18 mouse cellular contexts compared by ENCODE assay signal in genomic region chr9:103116941-103117340, GRCm38 (mm10). TPM values are rescaled to one million over a fixed set of nuclear protein-coding genes. Genes with fewer than 3 reads are reported as not detected.
DNase-seq lines count a peak whose midpoint lies in the region; ATAC-seq and TF ChIP-seq lines count a peak whose summit lies in the region.
"Had no signal": no experiment of that assay in that cellular context is flagged by ENCODE, and none has a peak within 500 bp of the region (broad histone marks: within the 10 kb centered on the region; RNA-seq: fewer than 3 reads in every experiment).

No protein-coding gene starts in this region.

- peaks cover 56% of the 10 kb centered on the region for H3K4me1 ChIP-seq in forebrain, embryonic 13.5 days
- H3K4me1 ChIP-seq in forebrain, embryonic 14.5 days (ENCODE audit: control insufficient read depth, insufficient read depth, low read length): peaks cover 20% of the 10 kb centered on the region
- H3K4me1 ChIP-seq in midbrain, embryonic 11.5 days (ENCODE audit: control insufficient read depth, insufficient read depth, low read length): peaks cover 26% of the 10 kb centered on the region
- peaks cover 22% of the 10 kb centered on the region; the same call in 1 of the 2 replicates for H3K4me1 ChIP-seq in midbrain, postnatal 0 days (ENCODE audit: insufficient read depth, low read length)
- peaks cover 65% of the 10 kb centered on the region for H3K4me1 ChIP-seq in hindbrain, embryonic 14.5 days (replicated peaks; ENCODE audit: control insufficient read depth, insufficient read depth, low read length)
- H3K4me1 ChIP-seq in neural tube, embryonic 13.5 days (replicated peaks): peaks cover 92% of the 10 kb centered on the region
- H3K4me1 ChIP-seq in stomach, postnatal 0 days (replicated peaks; ENCODE audit: control insufficient read depth, insufficient read depth): no peaks in the 10 kb centered on the region

- TF ChIP-seq EP300 in stomach, postnatal 0 days (optimal IDR thresholded peaks at IDR 0.05): no peak

- H3K4me3 ChIP-seq in forebrain, embryonic 13.5 days: no peak overlapping the region
- no peak overlapping the region for H3K4me3 ChIP-seq in forebrain, embryonic 14.5 days (ENCODE audit: low read depth, low read length)
- no peak overlapping the region for H3K4me3 ChIP-seq in midbrain, embryonic 11.5 days (ENCODE audit: low read depth, low read length)
- H3K4me3 ChIP-seq in midbrain, postnatal 0 days (ENCODE audit: low read depth, low read length): no peak overlapping the region
- no peak overlapping the region for H3K4me3 ChIP-seq in hindbrain, embryonic 14.5 days (replicated peaks; ENCODE audit: low read length)
- no peak overlapping the region for H3K4me3 ChIP-seq in neural tube, embryonic 13.5 days
- H3K4me3 ChIP-seq in stomach, postnatal 0 days (ENCODE audit: low read depth, low read length): no peak overlapping the region
- H3K4me3 ChIP-seq: heart, embryonic 13.5 days; layer of hippocampus, adult 2 months had no signal

- WGBS in forebrain, embryonic 13.5 days: 89% methylated on average over 4 of the region's 4 CpGs
- 88% methylated on average over 4 of the region's 4 CpGs for WGBS in forebrain, embryonic 14.5 days
- 76% methylated on average over 4 of the region's 4 CpGs for WGBS in midbrain, embryonic 11.5 days
- 71% methylated on average over 4 of the region's 4 CpGs for WGBS in midbrain, postnatal 0 days
- WGBS in hindbrain, embryonic 14.5 days: 74% methylated on average over 4 of the region's 4 CpGs
- 78% methylated on average over 4 of the region's 4 CpGs for WGBS in neural tube, embryonic 13.5 days
- WGBS in stomach, postnatal 0 days: 72% methylated on average over 4 of the region's 4 CpGs

- H3K4me2 ChIP-seq in forebrain, embryonic 13.5 days: no peak overlapping the region
- no peak overlapping the region for H3K4me2 ChIP-seq in forebrain, embryonic 14.5 days (ENCODE audit: low read length)
- no peak overlapping the region for H3K4me2 ChIP-seq in midbrain, embryonic 11.5 days
- H3K4me2 ChIP-seq in midbrain, postnatal 0 days (ENCODE audit: low read depth, low read length, poor library complexity, severe bottlenecking): no peak overlapping the region
- no peak overlapping the region for H3K4me2 ChIP-seq in hindbrain, embryonic 14.5 days (replicated peaks)
- H3K4me2 ChIP-seq in neural tube, embryonic 13.5 days: no peak overlapping the region
- no peak overlapping the region for H3K4me2 ChIP-seq in stomach, postnatal 0 days (replicated peaks; ENCODE audit: low read depth)
- H3K4me2 ChIP-seq: heart, embryonic 13.5 days had no signal

- no peak for TF ChIP-seq CTCF in midbrain, postnatal 0 days (IDR thresholded peaks at IDR 0.05)
- no peak for TF ChIP-seq CTCF in stomach, postnatal 0 days (IDR thresholded peaks at IDR 0.05; ENCODE audit: low read depth)

- no peak overlapping the region for H3K9ac ChIP-seq in forebrain, embryonic 13.5 days
- H3K9ac ChIP-seq in forebrain, embryonic 14.5 days (ENCODE audit: low read length): no peak overlapping the region
- H3K9ac ChIP-seq in midbrain, embryonic 11.5 days (ENCODE audit: low read length): no peak overlapping the region
- no peak overlapping the region for H3K9ac ChIP-seq in midbrain, postnatal 0 days (replicated peaks; ENCODE audit: low read length, poor library complexity, severe bottlenecking)
- no peak overlapping the region for H3K9ac ChIP-seq in hindbrain, embryonic 14.5 days
- H3K9ac ChIP-seq in neural tube, embryonic 13.5 days: no peak overlapping the region
- H3K9ac ChIP-seq in stomach, postnatal 0 days (ENCODE audit: low read length): no peak overlapping the region
- H3K9ac ChIP-seq: forebrain, postnatal 0 days; heart, embryonic 13.5 days had no signal

- no peak for ATAC-seq in forebrain, embryonic 13.5 days
- no peak for ATAC-seq in forebrain, embryonic 14.5 days
- ATAC-seq in midbrain, embryonic 11.5 days (ENCODE audit: low FRiP score): no peak
- ATAC-seq in midbrain, postnatal 0 days (ENCODE audit: low FRiP score): no peak
- no peak for ATAC-seq in hindbrain, embryonic 14.5 days (ENCODE audit: low FRiP score)
- ATAC-seq in neural tube, embryonic 13.5 days (ENCODE audit: low read depth): no peak
- no peak for ATAC-seq in stomach, postnatal 0 days (ENCODE audit: low FRiP score, low TSS enrichment)
- ATAC-seq: forebrain, postnatal 0 days; lung, postnatal 0 days had no signal

- H3K27me3 ChIP-seq in forebrain, embryonic 13.5 days: no peaks in the 10 kb centered on the region
- no peaks in the 10 kb centered on the region for H3K27me3 ChIP-seq in forebrain, embryonic 14.5 days (replicated peaks; ENCODE audit: control insufficient read depth, insufficient read depth, low read length)
- no peaks in the 10 kb centered on the region for H3K27me3 ChIP-seq in midbrain, embryonic 11.5 days (ENCODE audit: control insufficient read depth, insufficient read depth, low read length)
- no peaks in the 10 kb centered on the region for H3K27me3 ChIP-seq in midbrain, postnatal 0 days (ENCODE audit: insufficient read depth, low read length)
- no peaks in the 10 kb centered on the region for H3K27me3 ChIP-seq in hindbrain, embryonic 14.5 days (ENCODE audit: control insufficient read depth, insufficient read depth, low read length)
- no peaks in the 10 kb centered on the region for H3K27me3 ChIP-seq in neural tube, embryonic 13.5 days
- peaks cover 8% of the 10 kb centered on the region for H3K27me3 ChIP-seq in stomach, postnatal 0 days (ENCODE audit: control insufficient read depth, insufficient read depth, low read length)

- H3K27ac ChIP-seq in forebrain, embryonic 13.5 days: peak overlapping the region; percentile 0; the same call in 1 of the 2 replicates
- no peak overlapping the region for H3K27ac ChIP-seq in forebrain, embryonic 14.5 days (ENCODE audit: low read depth, low read length)
- peak overlapping the region; percentile 25; the same call in 1 of the 2 replicates for H3K27ac ChIP-seq in midbrain, embryonic 11.5 days (ENCODE audit: low read depth, low read length)
- H3K27ac ChIP-seq in midbrain, postnatal 0 days (ENCODE audit: low read depth, low read length): no peak overlapping the region
- H3K27ac ChIP-seq in hindbrain, embryonic 14.5 days: peak overlapping the region; percentile 38
- peak overlapping the region; percentile 67 for H3K27ac ChIP-seq in neural tube, embryonic 13.5 days (replicated peaks)
- no peak overlapping the region for H3K27ac ChIP-seq in stomach, postnatal 0 days (replicated peaks)
- H3K27ac ChIP-seq: heart, embryonic 13.5 days; layer of hippocampus, adult 2 months; macrophage had no signal

- H3K9me3 ChIP-seq in forebrain, embryonic 13.5 days (replicated peaks): no peaks in the 10 kb centered on the region
- no peaks in the 10 kb centered on the region for H3K9me3 ChIP-seq in forebrain, embryonic 14.5 days (replicated peaks; ENCODE audit: control insufficient read depth, low read length)
- no peaks in the 10 kb centered on the region for H3K9me3 ChIP-seq in midbrain, embryonic 11.5 days (ENCODE audit: control insufficient read depth, low read length)
- no peaks in the 10 kb centered on the region for H3K9me3 ChIP-seq in midbrain, postnatal 0 days (ENCODE audit: low read length)
- H3K9me3 ChIP-seq in hindbrain, embryonic 14.5 days (ENCODE audit: control insufficient read depth, low read length): no peaks in the 10 kb centered on the region
- no peaks in the 10 kb centered on the region for H3K9me3 ChIP-seq in neural tube, embryonic 13.5 days
- H3K9me3 ChIP-seq in stomach, postnatal 0 days (ENCODE audit: control insufficient read depth, low read length): no peaks in the 10 kb centered on the region
- H3K9me3 ChIP-seq: heart, embryonic 13.5 days had no signal

- DNase-seq in forebrain, embryonic 14.5 days (ENCODE audit: low spot score): no peak
- no peak for DNase-seq in midbrain, embryonic 11.5 days (ENCODE audit: low spot score, missing footprints)
- DNase-seq in midbrain, postnatal 0 days (ENCODE audit: low spot score): no peak
- no peak for DNase-seq in hindbrain, embryonic 14.5 days (ENCODE audit: low spot score)
- no peak for DNase-seq in stomach, postnatal 0 days (ENCODE audit: low spot score)
- DNase-seq: cerebellum, adult 11 months; forebrain, postnatal 0 days; gastrocnemius, postnatal 14 days; heart, adult 18-20 months; heart, postnatal 14 days; kidney, postnatal 25 days; thymus, postnatal 25 days had no signal

- H3K36me3 ChIP-seq in forebrain, embryonic 13.5 days (ENCODE audit: poor library complexity, severe bottlenecking): peaks cover 18% of the 10 kb centered on the region
- H3K36me3 ChIP-seq in forebrain, embryonic 14.5 days (ENCODE audit: control insufficient read depth, insufficient read depth, low read length): peaks cover 11% of the 10 kb centered on the region; the same call in 1 of the 2 replicates
- no peaks in the 10 kb centered on the region for H3K36me3 ChIP-seq in midbrain, embryonic 11.5 days (ENCODE audit: control insufficient read depth, insufficient read depth, low read length)
- 0 out of 2 replicates have a peak, but pooled peaks cover 4% of the 10 kb centered on the region for H3K36me3 ChIP-seq in midbrain, postnatal 0 days (ENCODE audit: insufficient read depth, low read length)
- peaks cover 10% of the 10 kb centered on the region; the same call in 1 of the 2 replicates for H3K36me3 ChIP-seq in hindbrain, embryonic 14.5 days (replicated peaks; ENCODE audit: control insufficient read depth, insufficient read depth)
- H3K36me3 ChIP-seq in neural tube, embryonic 13.5 days: peaks cover 10% of the 10 kb centered on the region; the same call in 1 of the 2 replicates
- no peaks in the 10 kb centered on the region for H3K36me3 ChIP-seq in stomach, postnatal 0 days (ENCODE audit: control insufficient read depth, insufficient read depth, low read length)
- H3K36me3 ChIP-seq: heart, embryonic 13.5 days had no signal

RNA-seq across cellular contexts. Expression of gene Rab6b, which starts 5.4 kb away (rescaled TPM):
- 38.5 TPM in 2 replicates for polyA plus RNA-seq in forebrain, embryonic 13.5 days (2015; fragmentation: Nextera tagmentation; extraction: Ambion mirVana)
- 32.5 and 40.5 TPM in 2 replicates for polyA plus RNA-seq in forebrain, embryonic 14.5 days (2014; fragmentation: Nextera tagmentation; extraction: Ambion mirVana)
- 16.5 and 16.7 TPM in 2 replicates for polyA plus RNA-seq in midbrain, embryonic 11.5 days (2014; fragmentation: Nextera tagmentation; extraction: Ambion mirVana)
- total RNA-seq in midbrain, postnatal 0 days (2014; rRNA removed): 228 and 249 TPM in 2 replicates
- 157 and 162 TPM in 2 replicates for polyA plus RNA-seq in midbrain, postnatal 0 days (2015; fragmentation: Nextera tagmentation; extraction: Ambion mirVana)
- 80.7 and 92.0 TPM in 2 replicates for polyA plus RNA-seq in hindbrain, embryonic 14.5 days (2014; fragmentation: Nextera tagmentation; extraction: Ambion mirVana)
- polyA plus RNA-seq in neural tube, embryonic 13.5 days (2015; fragmentation: Nextera tagmentation; extraction: Ambion mirVana): 82.5 and 86.2 TPM in 2 replicates
- 3.3 and 4.1 TPM in 2 replicates for polyA plus RNA-seq in stomach, postnatal 0 days (2015; fragmentation: Nextera tagmentation; extraction: Ambion mirVana)

Comparison
In these comparisons a context has a peak if more than half of its experiments do, and no peak if none do; other contexts are left out.
1. H3K27ac ChIP-seq: peak in forebrain, embryonic 13.5 days (single experiment), midbrain, embryonic 11.5 days (single experiment), hindbrain, embryonic 14.5 days (single experiment) and neural tube, embryonic 13.5 days (single experiment); none in forebrain, embryonic 14.5 days (single experiment), midbrain, postnatal 0 days (single experiment) and stomach, postnatal 0 days (single experiment).